Mouse (Mus musculus) cerebellum, adult 9-11 months (tissue): ENCODE data around the gene Lin9.

Experiments
- DNase-seq: peaks from one replicate; pipeline ENCODE4 v3.0.0; 2022

The Lin9 gene

GRCm38 (mm10) chr1:180708935-180709776 lies 68.2 kb downstream of the Lin9 start:
- DNase-seq = no peak

GRCm38 (mm10) chr1:180718756-180719155 lies 77.8 kb downstream of the Lin9 start:
- DNase-seq = no peak

GRCm38 (mm10) chr1:180719483-180719882 lies 78.5 kb downstream of the Lin9 start:
- no peak for DNase-seq

- DNase-seq = peak; percentile 70
Observed at GRCm38 (mm10) chr1:180719951-180720689, 79.2 kb downstream of the Lin9 start.

- no peak for DNase-seq
Observed at GRCm38 (mm10) chr1:180722608-180723007, 81.7 kb downstream of the Lin9 start.

GRCm38 (mm10) chr1:180723701-180724238 lies 82.8 kb downstream of the Lin9 start:
- DNase-seq = no peak

- DNase-seq = peak; percentile 90
Observed at GRCm38 (mm10) chr1:180725704-180726179, 84.8 kb downstream of the Lin9 start, which contains the start of gene Acbd3. Gene Acbd3 (plus strand): TSS chr1:180726043.

GRCm38 (mm10) chr1:180726183-180726582 lies 85.2 kb downstream of the Lin9 start:
- no peak for DNase-seq

GRCm38 (mm10) chr1:180729231-180729630 lies 88.3 kb downstream of the Lin9 start:
- no peak for DNase-seq
